Mouse (Mus musculus) heart, adult 2 months (tissue): Measurements from ENCODE around the gene Fkbp10.

Experiments used
- CTCF ChIP-seq: fragments of 200-600 bp; IDR thresholded peaks from 2 replicates; pipeline ENCODE4 v1.8.1; 2022; ENCODE audit warnings: antibody characterized with exemption, mild to moderate bottlenecking, moderate library complexity
- POLR2A ChIP-seq: fragments of 200-500 bp; IDR thresholded peaks from 2 replicates; pipeline ENCODE4 v1.6.1; 2011; ENCODE audit warnings: mild to moderate bottlenecking, low read depth, low read length, control low read depth; ENCODE audit not compliant: insufficient read depth

DNA sequence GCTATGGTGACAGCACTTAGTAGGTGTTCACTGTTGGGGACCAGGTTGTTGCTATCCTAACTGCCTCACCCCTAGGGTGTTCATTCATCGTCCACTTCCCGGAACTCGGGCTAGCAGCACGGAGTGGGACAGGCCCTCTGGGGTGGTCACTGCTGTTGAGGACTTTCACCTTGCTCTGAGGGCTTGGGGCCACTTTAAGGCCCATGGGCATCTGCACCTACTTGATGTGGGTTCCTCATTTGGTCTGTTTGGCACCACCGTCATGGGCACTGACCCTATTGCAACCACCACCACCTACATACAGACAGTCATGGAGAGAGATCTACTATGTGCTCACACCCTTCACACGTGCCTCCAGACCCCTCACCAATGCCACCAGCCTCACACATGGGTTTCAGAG is 28.4 kb upstream of the Fkbp10 start:
- TF ChIP-seq CTCF (no peak), POLR2A (no peak)
